Mouse (Mus musculus) T-helper 17 cell (primary cell): ENCODE measurements at regions not wholly inside any gene's neighbourhood (a gene's known extent, or its start where the extent isn't known, plus 50 kb on each side); places are given as distances from the start of the nearest gene placed in this dataset.

ENCODE experiments used
- in situ Hi-C, 2 experiments: fragments of 300-600 bp; cut with MboI, MseI; formaldehyde crosslinking; loops; 1 replicate in 1 of 2; 2 replicates in 1 of 2; pipeline ENCODE4 v1.15.1; 2025; ENCODE audit warnings: high pct_unique_total_duplicates in 2 of 2

GRCm38 (mm10) chr2:92750116-92750515 lies 150.6 kb downstream of the Chst1 start:
- in situ Hi-C loops, result no loop called here

- in situ Hi-C loops, result no loop called here
These were observed 151.2 kb downstream of the Chst1 start for GRCm38 (mm10) chr2:92750672-92751071.

- in situ Hi-C loops, result no loop called here
These were observed 151.7 kb downstream of the Chst1 start for GRCm38 (mm10) chr2:92751256-92751655.

- in situ Hi-C loops, result no loop called here
These were observed 152.6 kb downstream of the Chst1 start for GRCm38 (mm10) chr2:92752156-92752555.

GRCm38 (mm10) chr2:92752794-92753193 lies 153.3 kb downstream of the Chst1 start:
- in situ Hi-C loops, result no loop called here

GRCm38 (mm10) chr2:92754505-92755280 lies 155.2 kb downstream of the Chst1 start:
- in situ Hi-C loops, result no loop called here

GRCm38 (mm10) chr2:92756491-92756890 lies 157.0 kb downstream of the Chst1 start:
- in situ Hi-C loops, result no loop called here

GRCm38 (mm10) chr2:92758775-92759174 lies 156.1 kb upstream of the Syt13 start:
- in situ Hi-C loops, result no loop called here

GRCm38 (mm10) chr2:92763881-92764635 lies 150.8 kb upstream of the Syt13 start:
- in situ Hi-C loops, result no loop called here

- in situ Hi-C loops, result no loop called here
These were observed 147.4 kb upstream of the Syt13 start for GRCm38 (mm10) chr2:92767476-92768005.

- in situ Hi-C loops, result no loop called here
These were observed 146.8 kb upstream of the Syt13 start for GRCm38 (mm10) chr2:92768088-92768487.

GRCm38 (mm10) chr2:92769061-92769460 lies 145.8 kb upstream of the Syt13 start:
- in situ Hi-C loops, result no loop called here

GRCm38 (mm10) chr2:92770098-92770497 lies 144.8 kb upstream of the Syt13 start:
- in situ Hi-C loops, result no loop called here

- in situ Hi-C loops, result no loop called here
These were observed 142.3 kb upstream of the Syt13 start for GRCm38 (mm10) chr2:92772623-92773022.

- in situ Hi-C loops, result no loop called here
These were observed 138.4 kb upstream of the Syt13 start for GRCm38 (mm10) chr2:92776497-92776896.

GRCm38 (mm10) chr2:92779101-92779500 lies 135.8 kb upstream of the Syt13 start:
- in situ Hi-C loops, result no loop called here

- in situ Hi-C loops, result no loop called here
These were observed 134.9 kb upstream of the Syt13 start for GRCm38 (mm10) chr2:92780021-92780420.

- in situ Hi-C loops, result no loop called here
These were observed 133.4 kb upstream of the Syt13 start for GRCm38 (mm10) chr2:92781451-92781850.

GRCm38 (mm10) chr2:92782621-92783020 lies 132.3 kb upstream of the Syt13 start:
- in situ Hi-C loops, result no loop called here

- in situ Hi-C loops, result no loop called here
These were observed 130.0 kb upstream of the Syt13 start for GRCm38 (mm10) chr2:92784916-92785315.

- in situ Hi-C loops, result no loop called here
These were observed 126.9 kb upstream of the Syt13 start for GRCm38 (mm10) chr2:92787925-92788410.

GRCm38 (mm10) chr2:92788875-92789274 lies 126.0 kb upstream of the Syt13 start:
- in situ Hi-C loops, result no loop called here

GRCm38 (mm10) chr2:92790374-92790773 lies 124.5 kb upstream of the Syt13 start:
- in situ Hi-C loops, result no loop called here
